Mouse (Mus musculus) neural tube, embryonic 12.5 days (tissue): Measurements from ENCODE around the gene Zdhhc18. TPM values are rescaled to one million over a fixed set of nuclear protein-coding genes. Genes with fewer than 3 reads are reported as not detected.
"Not testable (repeated sequence)": the region's sequence is repeated elsewhere in the genome, so short reads cannot be mapped to it uniquely, and the experiment has no call there.

Experiments used
- ATAC-seq: fragments of 200-750 bp; cut with Nextera tagmentation; 2 replicates; pipeline ENCODE4 v1.8.0; 2017; ENCODE audit warnings: low read depth, mild to moderate bottlenecking, moderate TSS enrichment, moderate library complexity; ENCODE audit not compliant: low FRiP score
- H3K27ac ChIP-seq: fragments of 300-500 bp; sonication (generic); 2 replicates; pipeline ENCODE4 v1.5.1; 2016
- H3K27me3 ChIP-seq: fragments of 300-500 bp; sonication (generic); replicated peaks from 2 replicates; pipeline ENCODE4 v1.6.1; 2016; ENCODE audit warnings: mild to moderate bottlenecking
- H3K36me3 ChIP-seq: fragments of 300-500 bp; sonication (generic); 2 replicates; pipeline ENCODE4 v1.6.1; 2016; ENCODE audit warnings: mild to moderate bottlenecking
- H3K4me1 ChIP-seq: fragments of 300-500 bp; sonication (generic); 2 replicates; pipeline ENCODE4 v1.6.1; 2016
- H3K4me2 ChIP-seq: fragments of 300-500 bp; sonication (generic); replicated peaks from 2 replicates; pipeline ENCODE4 v1.6.1; 2016; ENCODE audit warnings: mild to moderate bottlenecking
- H3K4me3 ChIP-seq: fragments of 300-500 bp; sonication (generic); 2 replicates; pipeline ENCODE4 v1.5.1; 2016
- H3K9ac ChIP-seq: fragments of 300-500 bp; sonication (generic); 2 replicates; pipeline ENCODE4 v1.6.1; 2016; ENCODE audit warnings: mild to moderate bottlenecking
- H3K9me3 ChIP-seq: fragments of 300-500 bp; sonication (generic); 2 replicates; pipeline ENCODE4 v1.6.1; 2016; ENCODE audit warnings: mild to moderate bottlenecking
- WGBS: fragments of 180-500 bp; shearing (Covaris S2); methylation state at CpG from one replicate; pipeline ENCODE4 v1.1.7; 2016; 5-methylcytosine and 5-hydroxymethylcytosine counted together
- polyA plus RNA-seq: library from polyadenylated mRNA; unstranded; fragments of >200 nt; fragmentation: Nextera tagmentation; extraction: Ambion mirVana; gene quantifications from 2 replicates; pipeline ENCODE4 v1.2.1, GENCODE M21; 2016

Zdhhc18 gene
- polyA plus RNA-seq, 1 experiment from 2014 or later, result 9.9 TPM

DNA sequence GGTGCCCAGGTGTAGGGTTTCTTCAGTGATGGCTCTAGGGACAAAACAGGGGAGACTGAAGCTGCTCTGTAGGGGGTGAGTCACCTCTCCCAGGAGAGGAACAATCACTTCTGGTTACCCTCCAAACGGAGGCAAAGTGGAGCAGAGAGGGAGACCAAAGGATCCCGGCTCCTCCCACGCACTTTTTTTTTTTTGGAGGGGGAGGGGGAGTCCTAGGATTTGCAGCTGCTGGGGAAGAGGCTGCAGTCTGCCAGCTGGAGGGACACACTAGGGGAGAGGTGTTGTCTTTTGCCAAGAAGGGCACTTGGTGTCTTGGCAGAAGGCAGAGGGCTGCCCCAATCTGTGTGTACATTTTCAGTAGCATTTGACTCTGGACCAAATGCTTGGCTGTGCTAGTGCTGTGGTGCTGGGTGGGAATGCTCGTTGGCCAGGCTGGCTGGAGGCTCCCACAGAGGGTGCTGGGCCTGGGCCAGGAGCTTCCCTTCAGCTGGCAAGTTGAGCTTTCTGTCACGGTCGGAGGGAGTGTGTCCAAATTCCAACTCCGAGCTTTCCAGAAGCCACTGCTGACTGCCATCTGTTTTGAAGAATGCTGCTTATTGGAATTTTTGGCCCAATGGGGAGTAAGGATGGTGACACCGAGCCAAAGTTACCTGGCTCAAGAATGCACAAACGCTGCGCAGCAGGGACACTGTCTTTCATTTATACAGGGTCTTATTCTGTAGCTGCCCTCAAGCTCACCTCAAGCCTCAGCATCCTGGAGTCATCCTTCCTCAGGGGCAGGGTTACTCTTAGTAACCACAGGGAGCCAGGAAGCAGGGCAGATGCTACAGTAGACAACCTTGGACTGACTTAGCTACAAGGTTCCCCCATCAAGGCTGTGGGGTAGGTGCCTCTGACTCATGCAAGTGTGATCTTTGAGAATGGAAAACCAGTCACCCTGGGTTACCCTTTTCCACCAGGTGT, 10.5 kb upstream of the Zdhhc18 start:
- H3K9ac ChIP-seq, result 0 out of 2 replicates have a peak overlapping the region, but pooled peaks have one; percentile 27
- H3K36me3 ChIP-seq, result peaks cover 11% of the 10 kb centered on the region
- H3K27ac ChIP-seq, result no peak overlapping the region
- H3K4me3 ChIP-seq, result no peak overlapping the region
- H3K4me2 ChIP-seq, result peak overlapping the region; percentile 33
- WGBS, result 12% methylated on average over 10 of the region's 10 CpGs
- ATAC-seq, result 0 out of 2 replicates have a peak, but pooled peaks have one; percentile 29
- no peaks in the 10 kb centered on the region for H3K27me3 ChIP-seq
- peaks cover 22% of the 10 kb centered on the region for H3K4me1 ChIP-seq
- H3K9me3 ChIP-seq, result no peaks in the 10 kb centered on the region

DNA sequence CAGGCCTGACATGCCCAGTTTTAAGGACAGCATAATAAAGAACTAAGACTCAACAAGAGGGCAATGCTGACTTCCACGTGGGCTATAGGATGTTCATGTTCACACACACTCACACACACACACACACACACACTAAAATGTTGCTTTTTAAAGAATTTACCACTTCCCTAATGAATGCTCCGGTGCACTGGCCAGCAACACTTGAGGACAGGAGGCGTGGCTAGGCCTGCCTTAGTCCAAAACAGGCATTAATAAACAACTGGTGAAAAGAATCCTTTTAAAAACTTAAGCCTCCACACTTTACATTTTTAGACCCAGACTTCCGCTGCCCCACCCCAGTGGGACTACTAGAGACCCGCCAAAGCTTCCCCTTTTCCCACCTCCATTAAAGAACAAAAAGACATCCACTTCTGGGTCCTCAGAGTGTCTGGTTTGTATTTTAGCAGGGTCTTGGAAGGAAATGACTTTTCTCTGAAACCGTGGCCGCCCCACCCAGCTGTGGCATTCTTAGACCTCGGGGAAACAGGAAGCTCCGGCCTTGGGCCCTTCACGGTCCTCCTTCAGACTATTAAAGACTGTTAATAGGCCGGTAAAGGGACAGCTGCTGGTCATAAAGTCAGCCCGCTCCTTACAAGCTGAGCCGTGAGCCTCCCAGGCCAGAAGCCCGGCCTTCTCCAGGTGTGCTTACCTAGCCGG, 9.7 kb upstream of the Zdhhc18 start:
- Histone ChIP-seq H3K9ac (0 out of 2 replicates have a peak overlapping the region, but pooled peaks have one; percentile 27), H3K4me3 (no peak overlapping the region), H3K4me2 (peak overlapping the region; percentile 33), H3K27ac (no peak overlapping the region), H3K4me1 (peaks cover 22% of the 10 kb centered on the region), H3K36me3 (peaks cover 6% of the 10 kb centered on the region; the same call in 1 of the 2 replicates), H3K27me3 (no peaks in the 10 kb centered on the region), H3K9me3 (no peaks in the 10 kb centered on the region)
- ATAC-seq, result no peak
- WGBS, result 9% methylated on average over 15 of the region's 15 CpGs

- Histone ChIP-seq H3K36me3 (0 out of 2 replicates have a peak, but pooled peaks cover 3% of the 10 kb centered on the region), H3K27ac (no peak overlapping the region), H3K4me1 (peaks cover 22% of the 10 kb centered on the region), H3K4me2 (no peak overlapping the region), H3K4me3 (no peak overlapping the region), H3K9ac (no peak overlapping the region), H3K9me3 (no peaks in the 10 kb centered on the region), H3K27me3 (no peaks in the 10 kb centered on the region)
- WGBS, result 35% methylated on average over 2 of the region's 2 CpGs
- no peak for ATAC-seq
Measured at GRCm38 (mm10) chr4:133658729-133659128, 8.8 kb upstream of the Zdhhc18 start.

GRCm38 (mm10) chr4:133657829-133658458, 8.0 kb upstream of the Zdhhc18 start:
- WGBS, result 55% methylated on average over 5 of the region's 5 CpGs
- Histone ChIP-seq H3K4me3 (no peak overlapping the region), H3K36me3 (0 out of 2 replicates have a peak, but pooled peaks cover 3% of the 10 kb centered on the region), H3K27ac (no peak overlapping the region), H3K9me3 (no peaks in the 10 kb centered on the region), H3K9ac (no peak overlapping the region), H3K4me1 (peaks cover 22% of the 10 kb centered on the region), H3K4me2 (no peak overlapping the region), H3K27me3 (no peaks in the 10 kb centered on the region)
- no peak for ATAC-seq

DNA sequence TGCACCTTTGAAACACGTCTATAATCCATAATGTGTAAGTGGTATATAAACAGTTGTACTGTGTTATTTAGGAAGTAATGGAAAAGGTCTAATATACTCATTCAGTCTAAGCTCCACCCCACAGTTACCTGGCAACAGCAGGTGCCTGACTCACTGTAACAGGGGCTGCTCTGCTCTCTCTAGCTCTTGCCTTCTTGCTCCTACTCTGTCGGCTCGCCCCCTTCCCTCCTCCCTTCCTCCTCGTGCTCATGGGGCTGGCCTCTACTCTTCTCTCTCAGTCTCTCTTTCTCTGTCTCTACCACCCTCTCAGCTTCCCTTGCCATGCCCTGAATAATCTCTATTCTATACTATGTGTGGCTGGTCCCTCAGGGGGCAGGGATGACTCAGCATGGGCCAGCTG, 7.0 kb upstream of the Zdhhc18 start:
- Histone ChIP-seq H3K27me3 (no peaks in the 10 kb centered on the region), H3K27ac (no peak overlapping the region), H3K9ac (no peak overlapping the region), H3K9me3 (no peaks in the 10 kb centered on the region), H3K36me3 (0 out of 2 replicates have a peak, but pooled peaks cover 3% of the 10 kb centered on the region), H3K4me3 (no peak overlapping the region), H3K4me1 (peaks cover 22% of the 10 kb centered on the region), H3K4me2 (no peak overlapping the region)
- 27% methylated on average over 4 of the region's 4 CpGs for WGBS
- no peak for ATAC-seq

GRCm38 (mm10) chr4:133656294-133656693, 6.3 kb upstream of the Zdhhc18 start:
- Histone ChIP-seq H3K4me2 (no peak overlapping the region), H3K27me3 (no peaks in the 10 kb centered on the region), H3K4me1 (peaks cover 23% of the 10 kb centered on the region), H3K9ac (no peak overlapping the region), H3K4me3 (no peak overlapping the region), H3K27ac (no peak overlapping the region), H3K36me3 (0 out of 2 replicates have a peak, but pooled peaks cover 3% of the 10 kb centered on the region), H3K9me3 (no peaks in the 10 kb centered on the region)
- 47% methylated on average over 4 of the region's 4 CpGs for WGBS
- no peak for ATAC-seq

- not testable (repeated sequence) for H3K36me3 ChIP-seq, H3K27me3 ChIP-seq, H3K9me3 ChIP-seq, ATAC-seq, H3K4me2 ChIP-seq, H3K4me1 ChIP-seq, H3K4me3 ChIP-seq, H3K27ac ChIP-seq, H3K9ac ChIP-seq
- 95% methylated on average over 5 of the region's 5 CpGs for WGBS
Measured at GRCm38 (mm10) chr4:133654070-133654469, 4.1 kb upstream of the Zdhhc18 start.

- Histone ChIP-seq H3K9ac (no peak overlapping the region), H3K27ac (no peak overlapping the region), H3K4me1 (0 out of 2 replicates have a peak, but pooled peaks cover 4% of the 10 kb centered on the region), H3K4me3 (no peak overlapping the region), H3K27me3 (no peaks in the 10 kb centered on the region), H3K9me3 (no peaks in the 10 kb centered on the region), H3K4me2 (no peak overlapping the region), H3K36me3 (no peaks in the 10 kb centered on the region)
- 79% methylated on average over 10 of the region's 10 CpGs for WGBS
- ATAC-seq, result no peak
Measured at GRCm38 (mm10) chr4:133652746-133653145, 2.8 kb upstream of the Zdhhc18 start.

- H3K9me3 ChIP-seq, result no peaks in the 10 kb centered on the region
- 73% methylated on average over 4 of the region's 4 CpGs for WGBS
- no peak overlapping the region for H3K9ac ChIP-seq
- H3K4me1 ChIP-seq, result 0 out of 2 replicates have a peak, but pooled peaks cover 4% of the 10 kb centered on the region
- no peak overlapping the region for H3K4me2 ChIP-seq
- H3K27ac ChIP-seq, result no peak overlapping the region
- H3K4me3 ChIP-seq, result no peak overlapping the region
- ATAC-seq, result no peak
- no peaks in the 10 kb centered on the region for H3K27me3 ChIP-seq
- H3K36me3 ChIP-seq, result no peaks in the 10 kb centered on the region
Measured at GRCm38 (mm10) chr4:133651986-133652385, 2.0 kb upstream of the Zdhhc18 start.

DNA sequence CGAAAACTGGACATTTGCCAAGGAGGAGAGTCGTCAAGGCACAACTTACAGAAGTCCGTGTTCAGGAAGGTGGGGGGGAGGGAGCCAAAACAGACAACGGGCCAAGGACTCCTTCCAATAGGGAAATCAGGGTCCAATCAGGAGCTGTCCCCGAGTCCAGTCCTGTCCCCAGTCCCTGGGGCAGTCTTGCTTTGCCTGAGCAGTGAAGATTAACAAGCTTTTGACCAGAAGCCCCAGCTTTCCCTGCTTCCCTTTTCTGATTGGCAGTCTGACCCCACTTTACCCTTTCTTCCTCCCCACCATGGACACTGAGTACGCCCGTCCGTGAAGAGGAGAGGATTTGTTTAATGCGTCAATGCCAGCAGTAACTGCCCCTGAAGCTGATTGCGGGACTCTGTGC, 1.5 kb upstream of the Zdhhc18 start:
- Histone ChIP-seq H3K4me1 (0 out of 2 replicates have a peak, but pooled peaks cover 4% of the 10 kb centered on the region), H3K9me3 (no peaks in the 10 kb centered on the region), H3K4me2 (no peak overlapping the region), H3K4me3 (no peak overlapping the region), H3K27ac (no peak overlapping the region), H3K27me3 (no peaks in the 10 kb centered on the region), H3K9ac (no peak overlapping the region), H3K36me3 (no peaks in the 10 kb centered on the region)
- WGBS, result 72% methylated on average over 10 of the region's 10 CpGs
- ATAC-seq, result no peak

DNA sequence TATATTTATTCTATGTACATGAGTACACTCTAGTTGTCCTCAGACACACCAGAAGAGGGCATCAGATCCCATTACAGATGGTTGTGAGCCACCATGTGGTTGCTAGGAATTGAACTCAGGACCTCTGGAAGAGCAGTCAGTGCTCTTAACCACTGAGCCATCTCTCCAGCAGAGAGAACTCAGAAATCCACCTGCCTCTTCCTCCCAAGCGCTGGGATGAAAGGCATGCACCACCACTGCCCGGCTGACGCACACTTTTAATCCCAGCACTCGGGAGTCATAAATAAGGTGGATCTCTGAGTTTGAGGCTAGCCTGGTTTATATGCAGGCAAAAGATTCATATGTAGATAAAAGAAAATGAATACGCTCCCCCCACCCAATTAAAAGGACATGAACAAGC, 490 bp downstream of the Zdhhc18 start:
- H3K9me3 ChIP-seq, H3K4me3 ChIP-seq, H3K27me3 ChIP-seq, H3K36me3 ChIP-seq, ATAC-seq, H3K4me2 ChIP-seq, H3K9ac ChIP-seq, H3K4me1 ChIP-seq, H3K27ac ChIP-seq: not testable (repeated sequence)
- 88% methylated on average over 5 of the region's 5 CpGs for WGBS

DNA sequence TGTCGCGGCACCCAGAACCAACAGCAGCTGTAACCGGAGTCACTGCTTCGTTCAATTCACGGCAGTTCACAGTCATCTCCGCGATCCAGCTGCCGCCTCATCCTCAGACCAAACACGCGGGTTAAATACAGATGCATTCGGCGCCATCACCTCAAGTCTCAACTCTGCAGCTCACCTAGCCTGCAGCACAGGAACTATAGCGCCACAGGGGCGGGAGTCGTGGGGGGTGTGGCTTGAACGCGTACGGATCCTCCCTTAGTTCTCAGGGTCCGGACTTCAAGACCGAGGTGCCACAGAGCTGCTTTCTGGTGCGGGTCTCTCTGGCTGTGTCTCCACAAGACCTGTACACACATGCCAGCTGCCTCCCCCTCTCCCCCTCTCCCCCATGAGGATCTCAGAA, 4.3 kb downstream of the Zdhhc18 start:
- no peaks in the 10 kb centered on the region for H3K4me1 ChIP-seq
- 50% methylated on average over 21 of the region's 21 CpGs for WGBS
- H3K27ac ChIP-seq, result no peak overlapping the region
- H3K27me3 ChIP-seq, result no peaks in the 10 kb centered on the region
- 0 out of 2 replicates have a peak, but pooled peaks cover 7% of the 10 kb centered on the region for H3K9me3 ChIP-seq
- no peaks in the 10 kb centered on the region for H3K36me3 ChIP-seq
- no peak for ATAC-seq
- no peak overlapping the region for H3K9ac ChIP-seq
- no peak overlapping the region; the same call in 1 of the 2 replicates for H3K4me3 ChIP-seq
- no peak overlapping the region for H3K4me2 ChIP-seq
